Mouse (Mus musculus) cerebellum, adult 2 months (tissue): Measurements from ENCODE around the gene Phykpl. TPM values are rescaled to one million over a fixed set of nuclear protein-coding genes. Genes with fewer than 3 reads are reported as not detected.

Source experiments
- DNase-seq, 2 experiments: peaks; one replicate each; pipeline ENCODE4 v3.0.0; 2021
- H3K27ac ChIP-seq: fragments of 200-500 bp; 2 replicates; pipeline ENCODE4 v1.5.1; 2012; ENCODE audit warnings: low read length, control low read depth, inconsistent platforms; ENCODE audit not compliant: insufficient read depth
- H3K27me3 ChIP-seq: fragments of 200-500 bp; 2 replicates; pipeline ENCODE4 v1.6.1; 2012; ENCODE audit warnings: inconsistent platforms, mild to moderate bottlenecking, low read length, moderate library complexity; ENCODE audit not compliant: control insufficient read depth, insufficient read depth
- H3K4me1 ChIP-seq: fragments of 200-500 bp; 2 replicates; pipeline ENCODE4 v1.6.1; 2011; ENCODE audit warnings: low read length; ENCODE audit not compliant: control insufficient read depth, insufficient read depth
- H3K4me3 ChIP-seq: fragments of 200-500 bp; replicated peaks from 2 replicates; pipeline ENCODE3; 2011; ENCODE audit warnings: mild to moderate bottlenecking, low read depth, low read length, control low read depth; ENCODE audit not compliant: insufficient read depth
- CTCF ChIP-seq: fragments of 200-500 bp; IDR thresholded peaks from 2 replicates; pipeline ENCODE4 v1.5.1; 2011; ENCODE audit warnings: low read depth, mild to moderate bottlenecking, control low read depth, low read length, moderate library complexity, borderline replicate concordance; ENCODE audit not compliant: insufficient read depth
- POLR2A ChIP-seq: fragments of 200-500 bp; IDR thresholded peaks from 2 replicates; pipeline ENCODE4 v1.6.1; 2011; ENCODE audit warnings: low read length, control low read depth, borderline replicate concordance; ENCODE audit not compliant: insufficient read depth
- WGBS: fragments of 180-500 bp; shearing (Covaris S2); methylation state at CpG from one replicate; pipeline ENCODE4 v1.1.7; 2018; 5-methylcytosine and 5-hydroxymethylcytosine counted together
- polyA plus RNA-seq: library from polyadenylated mRNA; depleted of rRNA; stranded (reverse); fragments of >200 nt; gene quantifications from 2 replicates; pipeline ENCODE4 v1.2.3, GENCODE M21; 2012; rRNA removed

Phykpl gene
- polyA plus RNA-seq, 1 experiment = 19.3 TPM

- TF ChIP-seq POLR2A (no peak), CTCF (no peak)
- Histone ChIP-seq H3K27me3 (no peaks in the 10 kb centered on the region), H3K27ac (no peak overlapping the region), H3K4me1 (0 out of 2 replicates have a peak, but pooled peaks cover 3% of the 10 kb centered on the region), H3K4me3 (peak overlapping the region; percentile 51)
- DNase-seq = no peak
- 28% methylated on average over 7 of the region's 7 CpGs for WGBS
Measured at GRCm38 (mm10) chr11:51649889-51650199, 65.3 kb downstream of the Phykpl start.

GRCm38 (mm10) chr11:51650261-51650660, 65.7 kb downstream of the Phykpl start:
- no peaks in the 10 kb centered on the region for H3K27me3 ChIP-seq
- WGBS = 1% methylated on average over 30 of the region's 30 CpGs
- no peak overlapping the region for H3K27ac ChIP-seq
- H3K4me1 ChIP-seq = 0 out of 2 replicates have a peak, but pooled peaks cover 3% of the 10 kb centered on the region
- TF ChIP-seq CTCF (no peak), POLR2A (no peak)
- H3K4me3 ChIP-seq = peak overlapping the region; percentile 51
- no peak for DNase-seq

- 0 out of 2 replicates have a peak, but pooled peaks cover 3% of the 10 kb centered on the region for H3K4me1 ChIP-seq
- DNase-seq = peak; percentile 53
- no peak for TF ChIP-seq CTCF
- no peak for TF ChIP-seq POLR2A
- H3K27ac ChIP-seq = no peak within 1 kb of the TSS
- H3K4me3 ChIP-seq = peak within 1 kb of the TSS; percentile 51
- 3% methylated on average over 53 of the region's 70 CpGs for WGBS
- H3K27me3 ChIP-seq = no peaks in the 10 kb centered on the region
Measured at GRCm38 (mm10) chr11:51650691-51651515, 66.3 kb downstream of the Phykpl start, which contains the start of the genes N4bp3 and D930048N14Rik. TSS of gene N4bp3 (minus strand) at chr11:51650842. TSS of gene D930048N14Rik (plus strand) at chr11:51650954.

GRCm38 (mm10) chr11:51652889-51653418, 68.4 kb downstream of the Phykpl start:
- H3K4me3 ChIP-seq = no peak overlapping the region
- 0 out of 2 replicates have a peak, but pooled peaks cover 3% of the 10 kb centered on the region for H3K4me1 ChIP-seq
- TF ChIP-seq POLR2A (no peak), CTCF (no peak)
- WGBS = 90% methylated on average over 4 of the region's 4 CpGs
- H3K27ac ChIP-seq = no peak overlapping the region
- no peaks in the 10 kb centered on the region for H3K27me3 ChIP-seq
- DNase-seq = no peak

- TF ChIP-seq CTCF = no peak
- TF ChIP-seq POLR2A = no peak
- WGBS = 86% methylated on average over 6 of the region's 6 CpGs
- no peak for DNase-seq
- Histone ChIP-seq H3K4me1 (0 out of 2 replicates have a peak, but pooled peaks cover 3% of the 10 kb centered on the region), H3K27ac (no peak overlapping the region), H3K4me3 (no peak overlapping the region), H3K27me3 (no peaks in the 10 kb centered on the region)
Measured at GRCm38 (mm10) chr11:51653736-51654135, 69.2 kb downstream of the Phykpl start.

Other genes starting within 250 kb of the Phykpl start
- 101 and 103 TPM in 2 replicates for gene Hnrnpab, start 22.1 kb downstream of the Phykpl start, polyA plus RNA-seq
- gene Nhp2, start 35.0 kb downstream of the Phykpl start, polyA plus RNA-seq = 45.2 and 48.4 TPM in 2 replicates
- 62.3 and 72.9 TPM in 2 replicates for gene Rmnd5b, start 51.1 kb downstream of the Phykpl start, polyA plus RNA-seq
- 15.3 and 16.7 TPM in 2 replicates for gene N4bp3, start 66.1 kb downstream of the Phykpl start, polyA plus RNA-seq
- gene D930048N14Rik, start 66.2 kb downstream of the Phykpl start, polyA plus RNA-seq = 3.8 and 4.1 TPM in 2 replicates
- 47.9 and 48.7 TPM in 2 replicates for gene 0610009B22Rik, start 104.1 kb downstream of the Phykpl start, polyA plus RNA-seq
- 11.0 and 12.3 TPM in 2 replicates for gene Sec24a, start 178.9 kb downstream of the Phykpl start, polyA plus RNA-seq
- gene Sar1b, start 178.9 kb downstream of the Phykpl start, polyA plus RNA-seq = 93.3 and 95.1 TPM in 2 replicates